Mouse (Mus musculus) liver, embryonic 15.5 days (tissue): ENCODE results near the gene Pcif1. TPM values are rescaled to one million over a fixed set of nuclear protein-coding genes. Genes with fewer than 3 reads are reported as not detected.
A peak's percentile ranks its signal among the peaks of the same experiment; 100 is the strongest.
"Not testable (repeated sequence)": the region's sequence is repeated elsewhere in the genome, so short reads cannot be mapped to it uniquely, and the experiment has no call there.

Experiments
- ATAC-seq: fragments of 200-750 bp; cut with Nextera tagmentation; 2 replicates; pipeline ENCODE4 v1.8.0; 2017; ENCODE audit warnings: moderate number of reproducible peaks, mild to moderate bottlenecking, moderate library complexity; ENCODE audit not compliant: insufficient read depth
- H3K27ac ChIP-seq: fragments of 300-500 bp; sonication (generic); replicated peaks from 2 replicates; pipeline ENCODE4 v1.5.1; 2015; ENCODE audit warnings: mild to moderate bottlenecking, inconsistent platforms
- H3K27me3 ChIP-seq: fragments of 300-500 bp; sonication (generic); 2 replicates; pipeline ENCODE4 v1.6.1; 2015; ENCODE audit warnings: mild to moderate bottlenecking, inconsistent platforms
- H3K36me3 ChIP-seq: fragments of 300-500 bp; sonication (generic); replicated peaks from 2 replicates; pipeline ENCODE4 v1.6.1; 2015; ENCODE audit warnings: moderate library complexity, mild to moderate bottlenecking, inconsistent platforms
- H3K4me1 ChIP-seq: fragments of 300-500 bp; sonication (generic); replicated peaks from 2 replicates; pipeline ENCODE4 v1.6.1; 2015; ENCODE audit warnings: inconsistent platforms
- H3K4me2 ChIP-seq: fragments of 300-500 bp; sonication (generic); 2 replicates; pipeline ENCODE4 v1.6.1; 2015; ENCODE audit warnings: moderate library complexity, mild to moderate bottlenecking, inconsistent platforms
- H3K4me3 ChIP-seq: fragments of 300-500 bp; sonication (generic); replicated peaks from 2 replicates; pipeline ENCODE4 v1.5.1; 2015; ENCODE audit warnings: mild to moderate bottlenecking, inconsistent platforms
- H3K9ac ChIP-seq: fragments of 300-500 bp; sonication (generic); 2 replicates; pipeline ENCODE4 v1.6.1; 2015; ENCODE audit warnings: moderate library complexity, mild to moderate bottlenecking, inconsistent platforms
- H3K9me3 ChIP-seq: fragments of 300-500 bp; sonication (generic); replicated peaks from 2 replicates; pipeline ENCODE4 v1.6.1; 2016; ENCODE audit warnings: inconsistent platforms
- WGBS: fragments of 180-500 bp; shearing (Covaris S2); methylation state at CpG from one replicate; pipeline ENCODE4 v1.1.7; 2015; ENCODE audit warnings: mixed read lengths; ENCODE audit not compliant: insufficient replicate concordance; 5-methylcytosine and 5-hydroxymethylcytosine counted together
- polyA plus RNA-seq: library from polyadenylated mRNA; unstranded; fragments of >200 nt; fragmentation: Nextera tagmentation; extraction: Ambion mirVana; gene quantifications from 2 replicates; pipeline ENCODE4 v1.2.1, GENCODE M21; 2015

Gene Pcif1
- polyA plus RNA-seq, 1 experiment from 2014 or later = 40.7 TPM

GRCm38 (mm10) chr2:164856309-164857100 is 22.6 kb upstream of the Pcif1 start:
- Histone ChIP-seq H3K4me2 (peak overlapping the region; percentile 67), H3K9me3 (no peaks in the 10 kb centered on the region), H3K27me3 (peaks cover 70% of the 10 kb centered on the region), H3K9ac (no peak overlapping the region), H3K27ac (no peak overlapping the region), H3K4me3 (peak overlapping the region; percentile 48), H3K36me3 (no peaks in the 10 kb centered on the region), H3K4me1 (peaks cover 29% of the 10 kb centered on the region)
- no peak for ATAC-seq
- 1% methylated on average over 42 of the region's 42 CpGs for WGBS

GRCm38 (mm10) chr2:164857101-164857821 is 21.8 kb upstream of the Pcif1 start, which contains the start of gene Pltp:
Pltp (minus strand) TSS chr2:164857711.
- Histone ChIP-seq H3K27ac (no peak within 1 kb of the TSS), H3K9me3 (no peaks in the 10 kb centered on the region), H3K36me3 (no peaks in the 10 kb centered on the region), H3K4me1 (peaks cover 35% of the 10 kb centered on the region), H3K4me2 (peak within 1 kb of the TSS; percentile 67), H3K27me3 (peaks cover 71% of the 10 kb centered on the region), H3K9ac (no peak within 1 kb of the TSS), H3K4me3 (peak within 1 kb of the TSS; percentile 48)
- 0 out of 2 replicates have a peak, but pooled peaks have one; percentile 14 for ATAC-seq
- under 1% methylated on average over 47 of the region's 47 CpGs for WGBS

GRCm38 (mm10) chr2:164857842-164858553 is 21.1 kb upstream of the Pcif1 start:
- H3K27ac ChIP-seq = no peak overlapping the region
- no peaks in the 10 kb centered on the region for H3K9me3 ChIP-seq
- peak overlapping the region; percentile 48 for H3K4me3 ChIP-seq
- peak overlapping the region; percentile 67 for H3K4me2 ChIP-seq
- H3K9ac ChIP-seq = no peak overlapping the region
- H3K36me3 ChIP-seq = no peaks in the 10 kb centered on the region
- WGBS = 7% methylated on average over 19 of the region's 19 CpGs
- no peak for ATAC-seq
- H3K4me1 ChIP-seq = peaks cover 41% of the 10 kb centered on the region
- H3K27me3 ChIP-seq = peaks cover 65% of the 10 kb centered on the region

GRCm38 (mm10) chr2:164859155-164859554 is 19.9 kb upstream of the Pcif1 start:
- no peak; the same call in 1 of the 2 replicates for ATAC-seq
- Histone ChIP-seq H3K4me3 (no peak overlapping the region), H3K4me1 (peaks cover 41% of the 10 kb centered on the region), H3K9ac (no peak overlapping the region), H3K36me3 (no peaks in the 10 kb centered on the region), H3K27me3 (peaks cover 61% of the 10 kb centered on the region), H3K4me2 (peak overlapping the region; percentile 18; the same call in 1 of the 2 replicates), H3K9me3 (no peaks in the 10 kb centered on the region), H3K27ac (0 out of 2 replicates have a peak overlapping the region, but pooled peaks have one; percentile 48)
- 21% methylated on average over 2 of the region's 2 CpGs for WGBS

- ATAC-seq = peak; percentile 69
- peaks cover 47% of the 10 kb centered on the region for H3K4me1 ChIP-seq
- peak overlapping the region; percentile 48; the same call in 1 of the 2 replicates for H3K27ac ChIP-seq
- no peaks in the 10 kb centered on the region for H3K9me3 ChIP-seq
- peak overlapping the region; percentile 18; the same call in 1 of the 2 replicates for H3K4me2 ChIP-seq
- 34% methylated on average over 9 of the region's 9 CpGs for WGBS
- peaks cover 55% of the 10 kb centered on the region for H3K27me3 ChIP-seq
- H3K36me3 ChIP-seq = no peaks in the 10 kb centered on the region
- no peak overlapping the region for H3K9ac ChIP-seq
- H3K4me3 ChIP-seq = no peak overlapping the region
Measured at GRCm38 (mm10) chr2:164859640-164860432, 19.3 kb upstream of the Pcif1 start.

GRCm38 (mm10) chr2:164861094-164861493 is 18.0 kb upstream of the Pcif1 start:
- Histone ChIP-seq H3K27ac (no peak overlapping the region), H3K9me3 (no peaks in the 10 kb centered on the region), H3K4me2 (no peak overlapping the region), H3K4me1 (peaks cover 48% of the 10 kb centered on the region), H3K4me3 (no peak overlapping the region), H3K27me3 (peaks cover 42% of the 10 kb centered on the region), H3K9ac (no peak overlapping the region), H3K36me3 (no peaks in the 10 kb centered on the region)
- no peak for ATAC-seq
- WGBS = 51% methylated on average over 4 of the region's 4 CpGs

GRCm38 (mm10) chr2:164862179-164862861 is 16.8 kb upstream of the Pcif1 start:
- H3K9ac ChIP-seq = no peak overlapping the region
- ATAC-seq = no peak
- no peak overlapping the region for H3K4me2 ChIP-seq
- WGBS = 36% methylated on average over 9 of the region's 9 CpGs
- H3K4me1 ChIP-seq = peaks cover 42% of the 10 kb centered on the region
- no peaks in the 10 kb centered on the region for H3K36me3 ChIP-seq
- no peaks in the 10 kb centered on the region for H3K9me3 ChIP-seq
- H3K4me3 ChIP-seq = no peak overlapping the region
- peak overlapping the region; percentile 38 for H3K27ac ChIP-seq
- H3K27me3 ChIP-seq = peaks cover 30% of the 10 kb centered on the region

GRCm38 (mm10) chr2:164863411-164863810 is 15.7 kb upstream of the Pcif1 start:
- peaks cover 19% of the 10 kb centered on the region for H3K27me3 ChIP-seq
- peaks cover 35% of the 10 kb centered on the region for H3K4me1 ChIP-seq
- H3K9me3 ChIP-seq, H3K4me2 ChIP-seq, H3K36me3 ChIP-seq, ATAC-seq, H3K9ac ChIP-seq, H3K27ac ChIP-seq, H3K4me3 ChIP-seq: not testable (repeated sequence)
- 85% methylated on average over 9 of the region's 9 CpGs for WGBS

GRCm38 (mm10) chr2:164864593-164864992 is 14.5 kb upstream of the Pcif1 start:
- Histone ChIP-seq H3K4me3 (no peak overlapping the region), H3K36me3 (no peaks in the 10 kb centered on the region), H3K9ac (no peak overlapping the region), H3K27me3 (peaks cover 7% of the 10 kb centered on the region), H3K27ac (no peak overlapping the region), H3K4me2 (no peak overlapping the region), H3K4me1 (peaks cover 30% of the 10 kb centered on the region), H3K9me3 (no peaks in the 10 kb centered on the region)
- no peak for ATAC-seq
- 20% methylated on average over 4 of the region's 4 CpGs for WGBS
